Mouse (Mus musculus) forebrain, embryonic 11.5 days (tissue): ENCODE results near the gene Opn3. TPM values are rescaled to one million over a fixed set of nuclear protein-coding genes. Genes with fewer than 3 reads are reported as not detected.

Experiments
- ATAC-seq: fragments of 200-750 bp; cut with Nextera tagmentation; replicated peaks from 2 replicates; pipeline ENCODE4 v1.8.0; 2017; ENCODE audit warnings: moderate TSS enrichment; ENCODE audit not compliant: low FRiP score
- DNase-seq: peaks from one replicate; pipeline ENCODE4 v3.0.0-alpha.2; 2017; ENCODE audit warnings: low spot score
- H3K27ac ChIP-seq: fragments of 300-500 bp; sonication (generic); 2 replicates; pipeline ENCODE4 v1.5.1; 2014; ENCODE audit warnings: low read depth, low read length
- H3K27me3 ChIP-seq: fragments of 300-500 bp; sonication (generic); 2 replicates; pipeline ENCODE4 v1.6.1; 2014; ENCODE audit warnings: mild to moderate bottlenecking, low read length, mixed read lengths; ENCODE audit not compliant: control insufficient read depth, insufficient read depth
- H3K36me3 ChIP-seq: fragments of 300-500 bp; sonication (generic); 2 replicates; pipeline ENCODE4 v1.6.1; 2014; ENCODE audit warnings: mild to moderate bottlenecking, low read length, moderate library complexity, mixed read lengths; ENCODE audit not compliant: control insufficient read depth, insufficient read depth
- H3K4me1 ChIP-seq: fragments of 300-500 bp; sonication (generic); replicated peaks from 2 replicates; pipeline ENCODE4 v1.6.1; 2014; ENCODE audit warnings: low read length, mixed read lengths; ENCODE audit not compliant: control insufficient read depth, insufficient read depth
- H3K4me2 ChIP-seq: fragments of 300-500 bp; sonication (generic); 2 replicates; pipeline ENCODE4 v1.6.1; 2014; ENCODE audit warnings: low read depth, mild to moderate bottlenecking, low read length, moderate library complexity, mixed read lengths; ENCODE audit not compliant: severe bottlenecking
- H3K4me3 ChIP-seq: fragments of 300-500 bp; sonication (generic); 2 replicates; pipeline ENCODE4 v1.5.1; 2014; ENCODE audit warnings: low read depth, low read length
- H3K9ac ChIP-seq: fragments of 300-500 bp; sonication (generic); 2 replicates; pipeline ENCODE4 v1.6.1; 2014; ENCODE audit warnings: low read length
- H3K9me3 ChIP-seq: fragments of 300-500 bp; sonication (generic); 2 replicates; pipeline ENCODE4 v1.6.1; 2016; ENCODE audit warnings: low read length, mixed read lengths; ENCODE audit not compliant: control insufficient read depth
- WGBS: fragments of 180-500 bp; shearing (Covaris S2); extraction: QIAGEN DNeasy Blood & Tissue Kit; methylation state at CpG from one replicate; pipeline ENCODE4 v1.1.7; 2014; 5-methylcytosine and 5-hydroxymethylcytosine counted together
- polyA plus RNA-seq: library from polyadenylated mRNA; unstranded; fragments of >200 nt; fragmentation: Nextera tagmentation; extraction: Ambion mirVana; gene quantifications from 2 replicates; pipeline ENCODE4 v1.2.1, GENCODE M21; 2014

Gene Opn3
- polyA plus RNA-seq, result 11.5 and 12.6 TPM in 2 replicates

- Histone ChIP-seq H3K9me3 (no peaks in the 10 kb centered on the region), H3K4me2 (peak within 1 kb of the TSS; percentile 73), H3K36me3 (0 out of 2 replicates have a peak, but pooled peaks cover 4% of the 10 kb centered on the region), H3K9ac (peak within 1 kb of the TSS; percentile 90), H3K27me3 (no peaks in the 10 kb centered on the region), H3K27ac (peak within 1 kb of the TSS; percentile 66), H3K4me3 (peak within 1 kb of the TSS; percentile 74), H3K4me1 (peaks cover 6% of the 10 kb centered on the region; the same call in 1 of the 2 replicates)
- peak; percentile 98 for ATAC-seq
- DNase-seq, result peak; percentile 99
- WGBS, result under 1% methylated on average over 58 of the region's 73 CpGs
Measured at GRCm38 (mm10) chr1:175692246-175692996, at the start of gene Opn3, which contains the start of gene Chml. Gene Opn3, minus strand, starts transcription at chr1:175692776. Gene Chml, minus strand, starts transcription at chr1:175692901.

GRCm38 (mm10) chr1:175725771-175726170, 33.2 kb upstream of the Opn3 start:
- H3K4me3 ChIP-seq, result no peak overlapping the region
- H3K4me2 ChIP-seq, result no peak overlapping the region
- no peaks in the 10 kb centered on the region for H3K27me3 ChIP-seq
- no peaks in the 10 kb centered on the region for H3K4me1 ChIP-seq
- 51% methylated on average over 7 of the region's 7 CpGs for WGBS
- no peak overlapping the region for H3K27ac ChIP-seq
- no peaks in the 10 kb centered on the region for H3K9me3 ChIP-seq
- H3K9ac ChIP-seq, result no peak overlapping the region
- no peak for ATAC-seq
- DNase-seq, result no peak
- no peaks in the 10 kb centered on the region for H3K36me3 ChIP-seq

- no peak for ATAC-seq
- Histone ChIP-seq H3K9me3 (no peaks in the 10 kb centered on the region), H3K27ac (no peak overlapping the region), H3K4me2 (no peak overlapping the region), H3K4me1 (no peaks in the 10 kb centered on the region), H3K9ac (no peak overlapping the region), H3K27me3 (no peaks in the 10 kb centered on the region), H3K4me3 (no peak overlapping the region), H3K36me3 (no peaks in the 10 kb centered on the region)
- DNase-seq, result no peak
- 90% methylated on average over 9 of the region's 9 CpGs for WGBS
Measured at GRCm38 (mm10) chr1:175716832-175717231, 24.3 kb upstream of the Opn3 start.

- no peaks in the 10 kb centered on the region for H3K4me1 ChIP-seq
- no peaks in the 10 kb centered on the region for H3K36me3 ChIP-seq
- H3K4me2 ChIP-seq, result no peak overlapping the region
- WGBS, result 83% methylated on average over 11 of the region's 11 CpGs
- no peaks in the 10 kb centered on the region for H3K27me3 ChIP-seq
- H3K9me3 ChIP-seq, result no peaks in the 10 kb centered on the region
- no peak overlapping the region for H3K4me3 ChIP-seq
- DNase-seq (no peak), ATAC-seq (no peak)
- H3K27ac ChIP-seq, result no peak overlapping the region
- no peak overlapping the region for H3K9ac ChIP-seq
Measured at GRCm38 (mm10) chr1:175712338-175712909, 19.8 kb upstream of the Opn3 start.

GRCm38 (mm10) chr1:175708013-175708412, 15.4 kb upstream of the Opn3 start:
- Histone ChIP-seq H3K27me3 (no peaks in the 10 kb centered on the region), H3K9ac (no peak overlapping the region), H3K27ac (no peak overlapping the region), H3K9me3 (no peaks in the 10 kb centered on the region), H3K4me2 (no peak overlapping the region), H3K36me3 (no peaks in the 10 kb centered on the region), H3K4me1 (no peaks in the 10 kb centered on the region), H3K4me3 (no peak overlapping the region)
- ATAC-seq (no peak), DNase-seq (no peak)

GRCm38 (mm10) chr1:175707599-175707998, 15.0 kb upstream of the Opn3 start:
- no peak overlapping the region for H3K4me3 ChIP-seq
- H3K27ac ChIP-seq, result no peak overlapping the region
- DNase-seq (no peak), ATAC-seq (no peak)
- 73% methylated on average over 5 of the region's 5 CpGs for WGBS
- no peak overlapping the region for H3K9ac ChIP-seq
- no peaks in the 10 kb centered on the region for H3K36me3 ChIP-seq
- no peak overlapping the region for H3K4me2 ChIP-seq
- H3K9me3 ChIP-seq, result no peaks in the 10 kb centered on the region
- H3K4me1 ChIP-seq, result no peaks in the 10 kb centered on the region
- no peaks in the 10 kb centered on the region for H3K27me3 ChIP-seq

- Histone ChIP-seq H3K4me2 (no peak overlapping the region), H3K4me1 (no peaks in the 10 kb centered on the region), H3K27me3 (no peaks in the 10 kb centered on the region), H3K27ac (no peak overlapping the region), H3K9me3 (no peaks in the 10 kb centered on the region), H3K36me3 (no peaks in the 10 kb centered on the region), H3K4me3 (no peak overlapping the region), H3K9ac (no peak overlapping the region)
- WGBS, result 74% methylated on average over 4 of the region's 4 CpGs
- no peak for DNase-seq
- no peak for ATAC-seq
Measured at GRCm38 (mm10) chr1:175701145-175701544, 8.6 kb upstream of the Opn3 start.

- no peaks in the 10 kb centered on the region for H3K36me3 ChIP-seq
- no peak overlapping the region for H3K4me3 ChIP-seq
- 46% methylated on average over 4 of the region's 4 CpGs for WGBS
- H3K27ac ChIP-seq, result no peak overlapping the region
- H3K27me3 ChIP-seq, result no peaks in the 10 kb centered on the region
- ATAC-seq (no peak), DNase-seq (no peak)
- H3K4me2 ChIP-seq, result no peak overlapping the region
- H3K4me1 ChIP-seq, result no peaks in the 10 kb centered on the region
- no peaks in the 10 kb centered on the region for H3K9me3 ChIP-seq
- no peak overlapping the region for H3K9ac ChIP-seq
Measured at GRCm38 (mm10) chr1:175699796-175700195, 7.2 kb upstream of the Opn3 start.

- no peaks in the 10 kb centered on the region for H3K27me3 ChIP-seq
- WGBS, result 65% methylated on average over 3 of the region's 3 CpGs
Measured at GRCm38 (mm10) chr1:175699375-175699774, 6.8 kb upstream of the Opn3 start.

More at GRCm38 (mm10) chr1:175699375-175699774, 6.8 kb upstream of the Opn3 start:
- DNase-seq (no peak), ATAC-seq (no peak)
- no peak overlapping the region for H3K4me3 ChIP-seq
- no peak overlapping the region for H3K9ac ChIP-seq
- no peaks in the 10 kb centered on the region for H3K4me1 ChIP-seq
- no peak overlapping the region for H3K4me2 ChIP-seq
- H3K9me3 ChIP-seq, result no peaks in the 10 kb centered on the region
- H3K27ac ChIP-seq, result no peak overlapping the region
- H3K36me3 ChIP-seq, result no peaks in the 10 kb centered on the region
